Mouse (Mus musculus): ENCODE data around the gene Nr4a1. TPM values are rescaled to one million over a fixed set of nuclear protein-coding genes. Genes with fewer than 3 reads are reported as not detected.
A peak's percentile ranks its signal among the peaks of the same experiment; 100 is the strongest.

The Nr4a1 gene
- polyA plus RNA-seq, 1 experiment from 2014 or later: 4.5 TPM

- no peak overlapping the region for H3K9ac ChIP-seq (replicated peaks; ENCODE audit: low read depth, low read length)
- no peaks in the 10 kb centered on the region for H3K9me3 ChIP-seq (ENCODE audit: control insufficient read depth, low read length)
- no peak overlapping the region for H3K4me3 ChIP-seq (replicated peaks; ENCODE audit: low read length)
- H3K4me1 ChIP-seq (replicated peaks; ENCODE audit: control insufficient read depth, insufficient read depth, low read length): 0 out of 2 replicates have a peak, but pooled peaks cover 6% of the 10 kb centered on the region
- no peaks in the 10 kb centered on the region for H3K36me3 ChIP-seq (ENCODE audit: control insufficient read depth, insufficient read depth)
- WGBS: 86% methylated on average over 6 of the region's 6 CpGs
- no peak overlapping the region for H3K27ac ChIP-seq (ENCODE audit: low read length)
- no peak overlapping the region for H3K4me2 ChIP-seq (ENCODE audit: low read length)
- no peak for ATAC-seq
- no peaks in the 10 kb centered on the region for H3K27me3 ChIP-seq (replicated peaks; ENCODE audit: control insufficient read depth, insufficient read depth, low read length)
Observed at GRCm38 (mm10) chr15:101312006-101312405, 57.9 kb downstream of the Nr4a1 start.

- WGBS: 77% methylated on average over 4 of the region's 4 CpGs
Observed at GRCm38 (mm10) chr15:101315378-101315777, 61.3 kb downstream of the Nr4a1 start.

GRCm38 (mm10) chr15:101315832-101316231, 61.8 kb downstream of the Nr4a1 start:
- H3K4me3 ChIP-seq (replicated peaks; ENCODE audit: low read length): peak overlapping the region; percentile 18
- H3K27me3 ChIP-seq (replicated peaks; ENCODE audit: control insufficient read depth, insufficient read depth, low read length): no peaks in the 10 kb centered on the region
- H3K9me3 ChIP-seq (ENCODE audit: control insufficient read depth, low read length): no peaks in the 10 kb centered on the region
- 0% methylated on average over 11 of the region's 11 CpGs for WGBS
- H3K27ac ChIP-seq (ENCODE audit: low read length): no peak overlapping the region
- no peak overlapping the region for H3K9ac ChIP-seq (replicated peaks; ENCODE audit: low read depth, low read length)
- 0 out of 2 replicates have a peak, but pooled peaks cover 6% of the 10 kb centered on the region for H3K4me1 ChIP-seq (replicated peaks; ENCODE audit: control insufficient read depth, insufficient read depth, low read length)
- ATAC-seq: peak; percentile 90
- H3K4me2 ChIP-seq (ENCODE audit: low read length): peak overlapping the region; percentile 27
- H3K36me3 ChIP-seq (ENCODE audit: control insufficient read depth, insufficient read depth): no peaks in the 10 kb centered on the region

More at GRCm38 (mm10) chr15:101315378-101315777, 61.3 kb downstream of the Nr4a1 start:
- Histone ChIP-seq H3K27me3 (replicated peaks; ENCODE audit: control insufficient read depth, insufficient read depth, low read length) (no peaks in the 10 kb centered on the region), H3K36me3 (ENCODE audit: control insufficient read depth, insufficient read depth) (no peaks in the 10 kb centered on the region), H3K4me1 (replicated peaks; ENCODE audit: control insufficient read depth, insufficient read depth, low read length) (0 out of 2 replicates have a peak, but pooled peaks cover 6% of the 10 kb centered on the region), H3K4me2 (ENCODE audit: low read length) (no peak overlapping the region; the same call in 1 of the 2 replicates), H3K27ac (ENCODE audit: low read length) (no peak overlapping the region), H3K4me3 (replicated peaks; ENCODE audit: low read length) (no peak overlapping the region), H3K9me3 (ENCODE audit: control insufficient read depth, low read length) (no peaks in the 10 kb centered on the region), H3K9ac (replicated peaks; ENCODE audit: low read depth, low read length) (no peak overlapping the region)
- peak; percentile 9; the same call in 1 of the 2 replicates for ATAC-seq

GRCm38 (mm10) chr15:101316279-101316912, 62.3 kb downstream of the Nr4a1 start:
- Histone ChIP-seq H3K36me3 (ENCODE audit: control insufficient read depth, insufficient read depth) (no peaks in the 10 kb centered on the region), H3K4me3 (replicated peaks; ENCODE audit: low read length) (peak overlapping the region; percentile 18), H3K27ac (ENCODE audit: low read length) (no peak overlapping the region), H3K4me1 (replicated peaks; ENCODE audit: control insufficient read depth, insufficient read depth, low read length) (0 out of 2 replicates have a peak, but pooled peaks cover 6% of the 10 kb centered on the region), H3K9me3 (ENCODE audit: control insufficient read depth, low read length) (no peaks in the 10 kb centered on the region), H3K27me3 (replicated peaks; ENCODE audit: control insufficient read depth, insufficient read depth, low read length) (no peaks in the 10 kb centered on the region), H3K4me2 (ENCODE audit: low read length) (peak overlapping the region; percentile 27), H3K9ac (replicated peaks; ENCODE audit: low read depth, low read length) (no peak overlapping the region)
- peak; percentile 45; the same call in 1 of the 2 replicates for ATAC-seq
- 51% methylated on average over 13 of the region's 13 CpGs for WGBS

GRCm38 (mm10) chr15:101316913-101317813, 63.1 kb downstream of the Nr4a1 start:
- no peak overlapping the region for H3K9ac ChIP-seq (replicated peaks; ENCODE audit: low read depth, low read length)
- no peaks in the 10 kb centered on the region for H3K27me3 ChIP-seq (replicated peaks; ENCODE audit: control insufficient read depth, insufficient read depth, low read length)
- no peak overlapping the region for H3K4me2 ChIP-seq (ENCODE audit: low read length)
- H3K4me3 ChIP-seq (replicated peaks; ENCODE audit: low read length): no peak overlapping the region
- H3K9me3 ChIP-seq (ENCODE audit: control insufficient read depth, low read length): no peaks in the 10 kb centered on the region
- WGBS: 81% methylated on average over 18 of the region's 18 CpGs
- no peak overlapping the region for H3K27ac ChIP-seq (ENCODE audit: low read length)
- H3K36me3 ChIP-seq (ENCODE audit: control insufficient read depth, insufficient read depth): no peaks in the 10 kb centered on the region
- no peak for ATAC-seq
- H3K4me1 ChIP-seq (replicated peaks; ENCODE audit: control insufficient read depth, insufficient read depth, low read length): 0 out of 2 replicates have a peak, but pooled peaks cover 3% of the 10 kb centered on the region

GRCm38 (mm10) chr15:101317814-101318500, 63.9 kb downstream of the Nr4a1 start:
- Histone ChIP-seq H3K27me3 (replicated peaks; ENCODE audit: control insufficient read depth, insufficient read depth, low read length) (no peaks in the 10 kb centered on the region), H3K4me3 (replicated peaks; ENCODE audit: low read length) (no peak overlapping the region), H3K9ac (replicated peaks; ENCODE audit: low read depth, low read length) (no peak overlapping the region), H3K4me1 (replicated peaks; ENCODE audit: control insufficient read depth, insufficient read depth, low read length) (0 out of 2 replicates have a peak, but pooled peaks cover 3% of the 10 kb centered on the region), H3K27ac (ENCODE audit: low read length) (no peak overlapping the region), H3K9me3 (ENCODE audit: control insufficient read depth, low read length) (no peaks in the 10 kb centered on the region), H3K4me2 (ENCODE audit: low read length) (no peak overlapping the region), H3K36me3 (ENCODE audit: control insufficient read depth, insufficient read depth) (no peaks in the 10 kb centered on the region)
- 81% methylated on average over 2 of the region's 2 CpGs for WGBS
- no peak for ATAC-seq

GRCm38 (mm10) chr15:101318889-101319765, 65.1 kb downstream of the Nr4a1 start:
- H3K4me2 ChIP-seq (ENCODE audit: low read length): no peak overlapping the region

GRCm38 (mm10) chr15:101320010-101320617, 66.0 kb downstream of the Nr4a1 start:
- no peak overlapping the region for H3K4me2 ChIP-seq (ENCODE audit: low read length)

More at GRCm38 (mm10) chr15:101318889-101319765, 65.1 kb downstream of the Nr4a1 start:
- Histone ChIP-seq H3K27me3 (replicated peaks; ENCODE audit: control insufficient read depth, insufficient read depth, low read length) (no peaks in the 10 kb centered on the region), H3K9me3 (ENCODE audit: control insufficient read depth, low read length) (no peaks in the 10 kb centered on the region), H3K9ac (replicated peaks; ENCODE audit: low read depth, low read length) (no peak overlapping the region), H3K4me3 (replicated peaks; ENCODE audit: low read length) (no peak overlapping the region), H3K36me3 (ENCODE audit: control insufficient read depth, insufficient read depth) (no peaks in the 10 kb centered on the region), H3K4me1 (replicated peaks; ENCODE audit: control insufficient read depth, insufficient read depth, low read length) (0 out of 2 replicates have a peak, but pooled peaks cover 3% of the 10 kb centered on the region), H3K27ac (ENCODE audit: low read length) (no peak overlapping the region)
- ATAC-seq: no peak
- WGBS: 71% methylated on average over 14 of the region's 14 CpGs

More at GRCm38 (mm10) chr15:101320010-101320617, 66.0 kb downstream of the Nr4a1 start:
- no peaks in the 10 kb centered on the region for H3K9me3 ChIP-seq (ENCODE audit: control insufficient read depth, low read length)
- H3K27me3 ChIP-seq (replicated peaks; ENCODE audit: control insufficient read depth, insufficient read depth, low read length): no peaks in the 10 kb centered on the region
- no peak overlapping the region for H3K27ac ChIP-seq (ENCODE audit: low read length)
- H3K36me3 ChIP-seq (ENCODE audit: control insufficient read depth, insufficient read depth): no peaks in the 10 kb centered on the region
- 0 out of 2 replicates have a peak, but pooled peaks cover 3% of the 10 kb centered on the region for H3K4me1 ChIP-seq (replicated peaks; ENCODE audit: control insufficient read depth, insufficient read depth, low read length)
- 89% methylated on average over 6 of the region's 6 CpGs for WGBS
- H3K9ac ChIP-seq (replicated peaks; ENCODE audit: low read depth, low read length): no peak overlapping the region
- no peak overlapping the region for H3K4me3 ChIP-seq (replicated peaks; ENCODE audit: low read length)
- no peak for ATAC-seq
